In genomic region chr4:139905093-139905783, GRCm38 (mm10) we compare ENCODE assay signal across 12 mouse cellular contexts.
DNase-seq lines count a peak whose midpoint lies in the region; ATAC-seq lines count a peak whose summit lies in the region.
"Had no signal": no experiment of that assay in that cellular context is flagged by ENCODE, and none has a peak within 500 bp of the region (broad histone marks: within the 10 kb centered on the region; RNA-seq: fewer than 3 reads in every experiment).

No protein-coding gene starts in this region.

- WGBS in forebrain, embryonic 12.5 days: 29% methylated on average over 17 of the region's 17 CpGs
- 25% methylated on average over 17 of the region's 17 CpGs for WGBS in forebrain, embryonic 16.5 days
- 22% methylated on average over 17 of the region's 17 CpGs for WGBS in hindbrain, embryonic 13.5 days
- 31% methylated on average over 17 of the region's 17 CpGs for WGBS in midbrain, embryonic 15.5 days

- H3K9me3 ChIP-seq in forebrain, embryonic 12.5 days: no peaks in the 10 kb centered on the region
- H3K9me3 ChIP-seq in forebrain, embryonic 16.5 days (ENCODE audit: control insufficient read depth, low read length): no peaks in the 10 kb centered on the region
- no peaks in the 10 kb centered on the region for H3K9me3 ChIP-seq in hindbrain, embryonic 13.5 days
- no peaks in the 10 kb centered on the region for H3K9me3 ChIP-seq in midbrain, embryonic 15.5 days
- H3K9me3 ChIP-seq: limb, embryonic 10.5 days had no signal

- no peaks in the 10 kb centered on the region for H3K36me3 ChIP-seq in forebrain, embryonic 12.5 days (replicated peaks)
- no peaks in the 10 kb centered on the region for H3K36me3 ChIP-seq in forebrain, embryonic 16.5 days (ENCODE audit: control insufficient read depth, insufficient read depth)
- no peaks in the 10 kb centered on the region for H3K36me3 ChIP-seq in hindbrain, embryonic 13.5 days
- H3K36me3 ChIP-seq in midbrain, embryonic 15.5 days (replicated peaks): no peaks in the 10 kb centered on the region
- H3K36me3 ChIP-seq: limb, embryonic 10.5 days; liver, embryonic 13.5 days had no signal

- H3K9ac ChIP-seq in forebrain, embryonic 12.5 days: no peak overlapping the region
- no peak overlapping the region for H3K9ac ChIP-seq in forebrain, embryonic 16.5 days (replicated peaks; ENCODE audit: low read depth, low read length)
- no peak overlapping the region; the same call in 1 of the 2 replicates for H3K9ac ChIP-seq in hindbrain, embryonic 13.5 days
- H3K9ac ChIP-seq in midbrain, embryonic 15.5 days: no peak overlapping the region
- H3K9ac ChIP-seq: liver, embryonic 13.5 days had no signal

- no peak overlapping the region for H3K4me3 ChIP-seq in forebrain, embryonic 12.5 days (replicated peaks)
- no peak overlapping the region for H3K4me3 ChIP-seq in forebrain, embryonic 16.5 days (replicated peaks; ENCODE audit: low read length)
- no peak overlapping the region for H3K4me3 ChIP-seq in hindbrain, embryonic 13.5 days
- no peak overlapping the region for H3K4me3 ChIP-seq in midbrain, embryonic 15.5 days
- H3K4me3 ChIP-seq: erythroblast, embryonic 14.5 days; limb, embryonic 10.5 days; liver, embryonic 13.5 days had no signal

- H3K4me2 ChIP-seq in forebrain, embryonic 12.5 days: no peak overlapping the region
- H3K4me2 ChIP-seq in forebrain, embryonic 16.5 days (ENCODE audit: low read length): no peak overlapping the region
- H3K4me2 ChIP-seq in hindbrain, embryonic 13.5 days: no peak overlapping the region
- H3K4me2 ChIP-seq in midbrain, embryonic 15.5 days: no peak overlapping the region
- H3K4me2 ChIP-seq: liver, embryonic 13.5 days had no signal

- peak overlapping the region; percentile 38; the same call in 1 of the 2 replicates for H3K27ac ChIP-seq in forebrain, embryonic 12.5 days
- no peak overlapping the region for H3K27ac ChIP-seq in forebrain, embryonic 16.5 days (ENCODE audit: low read length)
- peak overlapping the region; percentile 75 for H3K27ac ChIP-seq in hindbrain, embryonic 13.5 days
- 0 out of 2 replicates have a peak overlapping the region, but pooled peaks have one; percentile 26 for H3K27ac ChIP-seq in midbrain, embryonic 15.5 days
- H3K27ac ChIP-seq: limb, embryonic 10.5 days; liver, embryonic 13.5 days had no signal

- peaks cover 10% of the 10 kb centered on the region for H3K4me1 ChIP-seq in forebrain, embryonic 12.5 days
- H3K4me1 ChIP-seq in forebrain, embryonic 16.5 days (replicated peaks; ENCODE audit: control insufficient read depth, insufficient read depth, low read length): no peaks in the 10 kb centered on the region
- peaks cover 15% of the 10 kb centered on the region for H3K4me1 ChIP-seq in hindbrain, embryonic 13.5 days (replicated peaks)
- peaks cover 10% of the 10 kb centered on the region for H3K4me1 ChIP-seq in midbrain, embryonic 15.5 days
- H3K4me1 ChIP-seq: limb, embryonic 10.5 days; liver, embryonic 13.5 days had no signal

- peak; percentile 36; the same call in 1 of the 2 replicates for ATAC-seq in forebrain, embryonic 12.5 days (ENCODE audit: low FRiP score)
- no peak for ATAC-seq in forebrain, embryonic 16.5 days
- no peak for ATAC-seq in hindbrain, embryonic 13.5 days (ENCODE audit: low FRiP score)
- 0 out of 2 replicates have a peak, but pooled peaks have one; percentile 20 for ATAC-seq in midbrain, embryonic 15.5 days (replicated peaks)

- peak; percentile 40 for DNase-seq in retina, postnatal 1 day
- DNase-seq in right cerebral cortex, postnatal 25 days: no peak
- DNase-seq in frontal cortex, adult 2 months (ENCODE audit: extremely low spot score in 1 of 2, low spot score in 1 of 2): no peak
- DNase-seq: cerebellum, adult 18-20 months; liver, embryonic 13.5 days; thymus, postnatal 36 days had no signal

- H3K27me3 ChIP-seq in forebrain, embryonic 12.5 days: 0 out of 2 replicates have a peak, but pooled peaks cover 3% of the 10 kb centered on the region
- H3K27me3 ChIP-seq in forebrain, embryonic 16.5 days (replicated peaks; ENCODE audit: control insufficient read depth, insufficient read depth, low read length): no peaks in the 10 kb centered on the region
- 0 out of 2 replicates have a peak, but pooled peaks cover 2% of the 10 kb centered on the region for H3K27me3 ChIP-seq in hindbrain, embryonic 13.5 days
- no peaks in the 10 kb centered on the region for H3K27me3 ChIP-seq in midbrain, embryonic 15.5 days (replicated peaks)
- H3K27me3 ChIP-seq: liver, embryonic 13.5 days had no signal

Comparison
In these comparisons a context has a peak if more than half of its experiments do, and no peak if none do; other contexts are left out.
1. ATAC-seq: peak in forebrain, embryonic 12.5 days (single experiment) and midbrain, embryonic 15.5 days (single experiment); none in forebrain, embryonic 16.5 days (single experiment) and hindbrain, embryonic 13.5 days (single experiment).